Mouse (Mus musculus) gastrocnemius, postnatal 14 days (tissue): ENCODE data around the gene Sacs. TPM values are rescaled to one million over a fixed set of nuclear protein-coding genes. Genes with fewer than 3 reads are reported as not detected.

Experiments
- DNase-seq: peaks from one replicate; pipeline ENCODE4 v3.0.0; 2021; ENCODE audit warnings: mixed read lengths
- intact Hi-C: fragments of 180-260 bp; cut with DNase I; formaldehyde crosslinking; loops from one replicate; pipeline ENCODE4 v1.15.1; 2025; ENCODE audit warnings: low total_unique reads
- total RNA-seq, 2 experiments: library from RNA; stranded (reverse); gene quantifications; 2 replicates each; pipeline ENCODE4 v1.2.3; 2021

The Sacs gene
- total RNA-seq, 2 experiments from 2014 or later, result 22.8 to 31.4 TPM

- intact Hi-C loops, result no loop called here
- no peak for DNase-seq
These were observed 91.9 kb downstream of the Sacs start for GRCm38 (mm10) chr14:61230179-61230578.

- DNase-seq, result no peak
- intact Hi-C loops, result no loop called here
These were observed 93.8 kb downstream of the Sacs start for GRCm38 (mm10) chr14:61232016-61232568.

- DNase-seq, result peak; percentile 18
These were observed 97.7 kb downstream of the Sacs start for GRCm38 (mm10) chr14:61235846-61236474.

GRCm38 (mm10) chr14:61237101-61237654 lies 98.9 kb downstream of the Sacs start:
- no peak for DNase-seq
- intact Hi-C loops, result no loop called here

More at GRCm38 (mm10) chr14:61235846-61236474, 97.7 kb downstream of the Sacs start:
- intact Hi-C loops, result no loop called here

GRCm38 (mm10) chr14:61238751-61239150 lies 100.5 kb downstream of the Sacs start:
- DNase-seq, result no peak
- intact Hi-C loops, result no loop called here

GRCm38 (mm10) chr14:61242611-61243010 lies 104.4 kb downstream of the Sacs start:
- intact Hi-C loops, result loop anchor here (5.0 kb wide), 1 partner anchor 50 kb away; no protein-coding TSS in a partner anchor

GRCm38 (mm10) chr14:61246444-61246843 lies 108.2 kb downstream of the Sacs start:
- intact Hi-C loops, result no loop called here
- no peak for DNase-seq

More at GRCm38 (mm10) chr14:61242611-61243010, 104.4 kb downstream of the Sacs start:
- no peak for DNase-seq

GRCm38 (mm10) chr14:61252596-61253388 lies 114.5 kb downstream of the Sacs start:
- DNase-seq, result no peak
- intact Hi-C loops, result no loop called here

- peak; percentile 75 for DNase-seq
- intact Hi-C loops, result no loop called here
These were observed 120.1 kb downstream of the Sacs start, which contains the start of gene Sgcg for GRCm38 (mm10) chr14:61258352-61258751. Gene Sgcg, minus strand, starts transcription at chr14:61258490.

- intact Hi-C loops, result no loop called here
- DNase-seq, result no peak
These were observed 120.8 kb downstream of the Sacs start for GRCm38 (mm10) chr14:61259084-61259483.

- intact Hi-C loops, result no loop called here
- peak; percentile 15 for DNase-seq
These were observed 129.7 kb downstream of the Sacs start for GRCm38 (mm10) chr14:61267908-61268475.

- intact Hi-C loops, result no loop called here
- no peak for DNase-seq
These were observed 136.3 kb downstream of the Sacs start for GRCm38 (mm10) chr14:61274414-61275198.

- intact Hi-C loops, result no loop called here
- peak; percentile 34 for DNase-seq
These were observed 139.0 kb downstream of the Sacs start for GRCm38 (mm10) chr14:61277285-61277684.

- intact Hi-C loops, result no loop called here
These were observed 140.5 kb downstream of the Sacs start for GRCm38 (mm10) chr14:61278676-61279300.

GRCm38 (mm10) chr14:61288606-61289286 lies 150.5 kb downstream of the Sacs start:
- intact Hi-C loops, result no loop called here

More at GRCm38 (mm10) chr14:61278676-61279300, 140.5 kb downstream of the Sacs start:
- DNase-seq, result no peak

More at GRCm38 (mm10) chr14:61288606-61289286, 150.5 kb downstream of the Sacs start:
- no peak for DNase-seq
